10 mouse cellular contexts compared by ENCODE assay signal in genomic region chr14:76787601-76788000, GRCm38 (mm10).
DNase-seq lines count a peak whose midpoint lies in the region; ATAC-seq and TF ChIP-seq lines count a peak whose summit lies in the region.
"Had no signal": no experiment of that assay in that cellular context is flagged by ENCODE, and none has a peak within 500 bp of the region (broad histone marks: within the 10 kb centered on the region; RNA-seq: fewer than 3 reads in every experiment).

No protein-coding gene starts in this region.

- no peak for TF ChIP-seq CTCF in lung, adult 2 months (IDR thresholded peaks at IDR 0.05; ENCODE audit: insufficient read depth, low read length)

- peak overlapping the region; percentile 66 for H3K27ac ChIP-seq in kidney, embryonic 16.5 days (ENCODE audit: low read length)
- H3K27ac ChIP-seq in liver, embryonic 12.5 days, result no peak overlapping the region
- no peak overlapping the region for H3K27ac ChIP-seq in hindbrain, embryonic 14.5 days

- no peaks in the 10 kb centered on the region for H3K27me3 ChIP-seq in kidney, embryonic 16.5 days (ENCODE audit: insufficient read depth, low read length)
- H3K27me3 ChIP-seq in liver, embryonic 12.5 days (replicated peaks), result no peaks in the 10 kb centered on the region; the same call in 1 of the 2 replicates
- no peaks in the 10 kb centered on the region for H3K27me3 ChIP-seq in hindbrain, embryonic 14.5 days (ENCODE audit: control insufficient read depth, insufficient read depth, low read length)

- peak; percentile 41 to 59 for DNase-seq in lung, adult 18-20 months
- no peak for DNase-seq in lung, adult 2 months
- peak; percentile 40 for DNase-seq in c-Kit-positive CD71-negative TER-119-negative erythroid progenitor cells, embryonic 14.5 days (ENCODE audit: low read depth)
- peak; percentile 57 to 71 for DNase-seq in natural killer cell, adult 2 months (ENCODE audit: low spot score in 2 of 2)
- no peak for DNase-seq in spleen, postnatal 4 days (ENCODE audit: low spot score in 2 of 2)
- no peak for DNase-seq in hindbrain, embryonic 14.5 days (ENCODE audit: low spot score)
- DNase-seq: cerebellum, adult 2 months had no signal

- WGBS in lung, adult 2 months, result 27% methylated on average over 6 of the region's 6 CpGs
- WGBS in kidney, embryonic 16.5 days, result 60% methylated on average over 6 of the region's 6 CpGs
- 29% methylated on average over 6 of the region's 6 CpGs for WGBS in liver, embryonic 12.5 days (ENCODE audit: insufficient replicate concordance)
- 88% methylated on average over 6 of the region's 6 CpGs for WGBS in hindbrain, embryonic 14.5 days

- no peaks in the 10 kb centered on the region for H3K9me3 ChIP-seq in kidney, embryonic 16.5 days (ENCODE audit: low read length)
- H3K9me3 ChIP-seq in liver, embryonic 12.5 days (replicated peaks), result no peaks in the 10 kb centered on the region
- H3K9me3 ChIP-seq in hindbrain, embryonic 14.5 days (ENCODE audit: control insufficient read depth, low read length), result no peaks in the 10 kb centered on the region

- H3K36me3 ChIP-seq in kidney, embryonic 16.5 days (ENCODE audit: insufficient read depth, low read length), result no peaks in the 10 kb centered on the region
- H3K36me3 ChIP-seq in liver, embryonic 12.5 days, result no peaks in the 10 kb centered on the region
- H3K36me3 ChIP-seq in hindbrain, embryonic 14.5 days (replicated peaks; ENCODE audit: control insufficient read depth, insufficient read depth), result no peaks in the 10 kb centered on the region
- H3K36me3 ChIP-seq: G1E had no signal

- peak; percentile 84 for ATAC-seq in kidney, embryonic 16.5 days (ENCODE audit: low FRiP score, low TSS enrichment)
- ATAC-seq in liver, embryonic 12.5 days, result no peak
- ATAC-seq in hindbrain, embryonic 14.5 days (ENCODE audit: low FRiP score), result no peak

- H3K9ac ChIP-seq in kidney, embryonic 16.5 days (replicated peaks; ENCODE audit: low read length), result no peak overlapping the region
- H3K9ac ChIP-seq in liver, embryonic 12.5 days, result no peak overlapping the region
- no peak overlapping the region for H3K9ac ChIP-seq in hindbrain, embryonic 14.5 days

- no peaks in the 10 kb centered on the region; the same call in 1 of the 2 replicates for H3K4me1 ChIP-seq in lung, adult 2 months (ENCODE audit: control insufficient read depth, insufficient read depth, low read length)
- peaks cover 22% of the 10 kb centered on the region for H3K4me1 ChIP-seq in kidney, embryonic 16.5 days (ENCODE audit: insufficient read depth, low read length)
- peaks cover 8% of the 10 kb centered on the region; the same call in 1 of the 2 replicates for H3K4me1 ChIP-seq in liver, embryonic 12.5 days
- peaks cover 9% of the 10 kb centered on the region for H3K4me1 ChIP-seq in hindbrain, embryonic 14.5 days (replicated peaks; ENCODE audit: control insufficient read depth, insufficient read depth, low read length)

- no peak for TF ChIP-seq POLR2A in lung, adult 2 months (IDR thresholded peaks at IDR 0.05; ENCODE audit: borderline replicate concordance, extremely low read depth, low read depth, low read length)

- no peak overlapping the region for H3K4me3 ChIP-seq in lung, adult 2 months (replicated peaks; ENCODE audit: extremely low read depth, low read depth, low read length)
- no peak overlapping the region for H3K4me3 ChIP-seq in kidney, embryonic 16.5 days (ENCODE audit: low read length)
- H3K4me3 ChIP-seq in liver, embryonic 12.5 days, result no peak overlapping the region
- H3K4me3 ChIP-seq in hindbrain, embryonic 14.5 days (replicated peaks; ENCODE audit: low read length), result no peak overlapping the region

- no peak overlapping the region for H3K4me2 ChIP-seq in kidney, embryonic 16.5 days (replicated peaks; ENCODE audit: low read depth, low read length)
- H3K4me2 ChIP-seq in liver, embryonic 12.5 days, result no peak overlapping the region
- H3K4me2 ChIP-seq in hindbrain, embryonic 14.5 days (replicated peaks), result no peak overlapping the region

Comparison
In these comparisons a context has a peak if more than half of its experiments do, and no peak if none do; other contexts are left out.
1. DNase-seq: peak in lung, adult 18-20 months (2 of 2), c-Kit-positive CD71-negative TER-119-negative erythroid progenitor cells, embryonic 14.5 days (single experiment) and natural killer cell, adult 2 months (2 of 2); none in lung, adult 2 months (single experiment), spleen, postnatal 4 days (0 of 2) and hindbrain, embryonic 14.5 days (single experiment).